Mouse (Mus musculus) forebrain, embryonic 14.5 days (tissue): ENCODE results near the gene Chml. TPM values are rescaled to one million over a fixed set of nuclear protein-coding genes. Genes with fewer than 3 reads are reported as not detected.

Experiments
- ATAC-seq: fragments of 200-750 bp; cut with Nextera tagmentation; 2 replicates; pipeline ENCODE4 v1.8.0; 2017; ENCODE audit warnings: mild to moderate bottlenecking, moderate library complexity
- DNase-seq: peaks from one replicate; pipeline ENCODE4 v3.0.0-alpha.2; 2015; ENCODE audit warnings: low spot score
- H3K27ac ChIP-seq: fragments of 300-500 bp; sonication (generic); 2 replicates; pipeline ENCODE4 v1.5.1; 2014; ENCODE audit warnings: low read depth, mild to moderate bottlenecking, control low read depth, low read length, moderate library complexity
- H3K27me3 ChIP-seq: fragments of 300-500 bp; sonication (generic); replicated peaks from 2 replicates; pipeline ENCODE4 v1.6.1; 2014; ENCODE audit warnings: low read length, control low read depth, mixed read lengths; ENCODE audit not compliant: control insufficient read depth, insufficient read depth
- H3K36me3 ChIP-seq: fragments of 300-500 bp; sonication (generic); 2 replicates; pipeline ENCODE4 v1.6.1; 2014; ENCODE audit warnings: low read length, control low read depth; ENCODE audit not compliant: control insufficient read depth, insufficient read depth
- H3K4me1 ChIP-seq: fragments of 300-500 bp; sonication (generic); 2 replicates; pipeline ENCODE4 v1.6.1; 2014; ENCODE audit warnings: antibody characterized with exemption, low read length, control low read depth; ENCODE audit not compliant: control insufficient read depth, insufficient read depth
- H3K4me2 ChIP-seq: fragments of 300-500 bp; sonication (generic); 2 replicates; pipeline ENCODE4 v1.6.1; 2014; ENCODE audit warnings: mild to moderate bottlenecking, control low read depth, low read length
- H3K4me3 ChIP-seq: fragments of 300-500 bp; sonication (generic); 2 replicates; pipeline ENCODE4 v1.5.1; 2014; ENCODE audit warnings: low read depth, low read length, control low read depth
- H3K9ac ChIP-seq: fragments of 300-500 bp; sonication (generic); 2 replicates; pipeline ENCODE4 v1.6.1; 2014; ENCODE audit warnings: mild to moderate bottlenecking, low read length, control low read depth, moderate library complexity
- H3K9me3 ChIP-seq: fragments of 300-500 bp; sonication (generic); replicated peaks from 2 replicates; pipeline ENCODE4 v1.6.1; 2016; ENCODE audit warnings: low read length, control low read depth, mixed read lengths; ENCODE audit not compliant: control insufficient read depth
- WGBS: fragments of 180-500 bp; shearing (Covaris S2); extraction: QIAGEN DNeasy Blood & Tissue Kit; methylation state at CpG from one replicate; pipeline ENCODE4 v1.1.7; 2014; 5-methylcytosine and 5-hydroxymethylcytosine counted together
- polyA plus RNA-seq: library from polyadenylated mRNA; unstranded; fragments of >200 nt; fragmentation: Nextera tagmentation; extraction: Ambion mirVana; gene quantifications from 2 replicates; pipeline ENCODE4 v1.2.1, GENCODE M21; 2014

The Chml gene
- 2.0 and 2.5 TPM in 2 replicates for polyA plus RNA-seq

DNA sequence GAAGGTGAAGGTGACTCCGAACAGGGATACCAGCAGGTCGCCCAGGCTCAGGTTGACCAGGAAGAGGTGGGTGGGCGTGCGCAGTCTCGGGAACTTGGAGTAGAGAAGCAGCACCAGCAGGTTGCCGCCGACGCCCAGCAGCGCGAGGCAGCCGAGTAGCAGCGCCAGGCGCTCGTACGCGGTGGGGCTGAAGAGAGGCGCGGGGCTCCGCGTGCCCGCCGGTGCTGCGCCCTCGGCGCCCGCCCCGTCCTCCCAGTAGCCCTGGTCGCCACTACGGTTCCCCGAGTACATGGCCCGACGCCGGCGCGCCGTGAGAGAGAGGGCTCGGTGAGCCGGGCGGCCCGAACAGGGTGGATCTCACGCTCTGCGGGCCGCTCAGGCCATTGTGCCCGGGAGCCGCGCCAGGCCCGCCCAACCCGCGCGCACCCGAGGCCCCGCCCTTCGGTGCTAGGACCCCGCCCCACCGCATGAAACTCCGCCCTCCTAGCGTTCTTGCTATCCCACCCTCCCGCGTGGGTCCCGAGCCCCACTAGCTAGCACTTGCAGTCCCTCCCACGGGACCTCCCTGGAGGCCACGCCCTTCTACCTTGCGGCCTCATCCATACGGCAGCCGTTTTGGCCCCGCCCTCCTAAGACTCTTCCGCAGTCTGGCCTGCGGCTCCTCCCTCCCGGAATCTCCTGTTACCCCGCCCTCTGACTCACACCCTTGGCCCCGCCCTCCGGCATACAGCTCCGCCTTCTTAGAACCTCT, at the start of gene Chml, which contains the start of gene Opn3:
Chml (minus strand) TSS at position 656 of the 751 bp plus-strand sequence.
Opn3 (minus strand) TSS at position 531 of the 751 bp plus-strand sequence.
- WGBS: under 1% methylated on average over 45 of the region's 73 CpGs
- peak within 1 kb of the TSS; percentile 86 for H3K27ac ChIP-seq
- peak within 1 kb of the TSS; percentile 85 for H3K4me2 ChIP-seq
- peaks cover 8% of the 10 kb centered on the region for H3K36me3 ChIP-seq
- H3K9ac ChIP-seq: peak within 1 kb of the TSS; percentile 78
- peak; percentile 99 for DNase-seq
- ATAC-seq: peak; percentile 97
- peak within 1 kb of the TSS; percentile 72 for H3K4me3 ChIP-seq
- H3K4me1 ChIP-seq: peaks cover 17% of the 10 kb centered on the region
- H3K9me3 ChIP-seq: no peaks in the 10 kb centered on the region
- H3K27me3 ChIP-seq: no peaks in the 10 kb centered on the region

DNA sequence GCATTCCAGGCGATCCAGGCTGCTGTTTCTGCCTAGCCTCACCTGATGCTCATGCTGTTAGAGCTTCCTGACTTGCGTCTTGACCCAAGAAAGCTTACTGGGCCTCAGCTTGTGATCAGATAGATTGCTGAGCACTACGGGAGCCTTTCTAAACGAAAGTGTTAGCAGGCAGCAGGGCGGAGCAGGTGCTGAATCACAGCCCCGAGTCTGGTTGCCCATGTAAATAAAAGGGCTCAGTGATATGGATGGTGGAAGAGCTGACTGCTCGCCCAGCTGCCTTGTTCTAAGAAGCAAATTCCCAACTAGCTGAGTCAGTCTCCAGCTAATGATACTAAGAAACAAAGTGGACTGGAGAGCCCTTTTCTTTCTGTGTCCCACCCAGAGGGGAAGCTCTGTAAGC, 33.1 kb upstream of the Chml start:
- ATAC-seq (no peak), DNase-seq (no peak)
- 57% methylated on average over 7 of the region's 7 CpGs for WGBS

DNA sequence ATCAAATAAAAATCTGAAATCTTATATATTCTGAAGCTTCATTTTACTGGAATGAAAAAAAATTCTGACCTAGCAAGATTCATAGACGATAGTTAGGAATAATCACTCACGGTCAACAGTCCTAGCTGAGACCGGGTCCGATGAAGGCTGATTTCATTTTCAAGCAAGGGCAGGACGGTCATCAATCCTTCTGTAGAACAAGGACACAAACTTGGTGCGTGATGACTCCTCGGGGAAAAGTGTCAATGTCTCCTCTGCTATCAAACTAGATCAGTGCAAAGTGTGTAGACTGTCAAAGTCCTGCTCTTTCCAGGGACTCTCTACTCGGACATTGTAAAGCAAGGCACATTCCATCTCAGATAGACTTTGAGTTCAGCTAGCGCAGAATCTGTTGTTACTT, 24.1 kb upstream of the Chml start:
- Histone ChIP-seq H3K9me3 (no peaks in the 10 kb centered on the region), H3K9ac (no peak overlapping the region), H3K4me2 (no peak overlapping the region), H3K36me3 (no peaks in the 10 kb centered on the region), H3K4me1 (no peaks in the 10 kb centered on the region), H3K27me3 (no peaks in the 10 kb centered on the region), H3K4me3 (no peak overlapping the region), H3K27ac (no peak overlapping the region)
- no peak for ATAC-seq
- DNase-seq: no peak
- WGBS: 93% methylated on average over 9 of the region's 9 CpGs

More for the DNA sequence above, 33.1 kb upstream of the Chml start:
- Histone ChIP-seq H3K4me3 (no peak overlapping the region), H3K36me3 (no peaks in the 10 kb centered on the region), H3K9me3 (no peaks in the 10 kb centered on the region), H3K4me1 (no peaks in the 10 kb centered on the region), H3K4me2 (no peak overlapping the region), H3K27ac (no peak overlapping the region), H3K9ac (no peak overlapping the region), H3K27me3 (no peaks in the 10 kb centered on the region)

DNA sequence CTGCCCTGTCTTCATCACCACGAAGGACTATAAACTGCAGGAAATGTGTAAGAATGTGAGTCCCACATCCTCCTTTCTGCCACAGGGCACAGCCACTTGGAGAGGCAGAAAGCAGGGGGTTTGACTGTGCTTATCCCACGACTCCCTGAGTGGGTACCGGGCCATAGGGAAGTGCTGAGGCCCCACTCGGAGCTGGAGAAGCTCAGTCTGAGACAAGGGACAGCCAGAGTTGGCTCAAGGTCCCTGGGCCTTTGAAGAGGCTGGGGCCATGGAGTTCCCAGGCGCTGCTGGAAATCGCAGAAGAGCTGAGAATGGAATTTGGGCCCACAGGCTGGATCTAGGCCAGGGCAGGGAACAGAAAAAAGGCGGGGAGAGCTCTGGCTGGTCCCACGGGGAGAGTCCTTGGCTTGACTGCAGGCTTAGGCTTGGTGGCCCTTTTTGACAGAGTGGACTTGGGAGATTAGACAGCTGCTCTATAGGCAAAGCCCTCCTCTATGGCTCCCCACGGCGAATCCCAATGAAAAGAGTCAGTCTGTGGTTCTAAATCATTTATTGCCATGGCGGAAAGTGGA, 19.7 kb upstream of the Chml start:
- Histone ChIP-seq H3K36me3 (no peaks in the 10 kb centered on the region), H3K27me3 (no peaks in the 10 kb centered on the region), H3K27ac (no peak overlapping the region), H3K9ac (no peak overlapping the region), H3K4me2 (no peak overlapping the region), H3K9me3 (no peaks in the 10 kb centered on the region), H3K4me3 (no peak overlapping the region), H3K4me1 (no peaks in the 10 kb centered on the region)
- ATAC-seq: no peak
- DNase-seq: no peak
- 80% methylated on average over 11 of the region's 11 CpGs for WGBS

DNA sequence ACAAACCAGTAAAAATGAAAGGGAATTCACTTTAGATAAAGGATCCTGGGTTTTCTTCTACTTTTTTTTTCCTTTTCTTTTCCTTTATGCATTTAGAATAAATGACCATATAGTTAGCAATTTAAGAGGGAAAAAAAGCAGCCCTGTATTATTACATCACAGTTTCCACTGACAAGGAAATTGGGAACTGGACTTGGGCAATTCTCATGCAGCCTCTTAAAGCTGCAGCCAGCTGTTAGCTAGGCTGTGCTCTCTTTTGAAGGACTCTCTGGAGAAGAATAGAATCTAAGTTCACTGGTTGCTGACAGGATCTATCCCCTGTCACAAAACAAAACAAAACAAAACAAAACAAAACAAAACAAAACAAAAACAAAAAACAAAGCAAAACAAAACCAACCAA, 15.3 kb upstream of the Chml start:
- no peak overlapping the region for H3K27ac ChIP-seq
- H3K4me2 ChIP-seq: no peak overlapping the region
- H3K27me3 ChIP-seq: no peaks in the 10 kb centered on the region
- H3K4me1 ChIP-seq: no peaks in the 10 kb centered on the region
- ATAC-seq: no peak
- H3K4me3 ChIP-seq: no peak overlapping the region
- H3K9me3 ChIP-seq: no peaks in the 10 kb centered on the region
- DNase-seq: no peak
- H3K9ac ChIP-seq: no peak overlapping the region
- H3K36me3 ChIP-seq: no peaks in the 10 kb centered on the region

DNA sequence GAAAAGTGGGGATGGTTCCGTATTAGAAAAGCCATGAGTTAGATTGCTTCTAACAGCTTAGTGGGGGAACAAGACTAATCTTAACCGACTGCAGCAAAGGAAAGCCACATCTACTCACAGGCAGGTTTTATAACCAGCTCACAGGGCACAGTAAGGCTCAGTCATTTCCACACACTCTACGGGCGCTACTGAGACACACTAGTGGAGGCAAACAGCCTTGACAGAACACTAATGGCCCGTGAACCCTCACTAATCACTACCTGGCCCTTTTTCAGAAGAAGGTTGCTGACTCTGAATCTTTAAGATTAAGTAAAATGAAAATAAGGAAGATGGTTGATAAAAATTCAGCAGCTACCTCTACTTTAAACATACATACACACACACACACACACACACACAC, 14.9 kb upstream of the Chml start:
- Histone ChIP-seq H3K27ac (no peak overlapping the region), H3K4me3 (no peak overlapping the region), H3K4me1 (no peaks in the 10 kb centered on the region), H3K9me3 (no peaks in the 10 kb centered on the region), H3K9ac (no peak overlapping the region), H3K4me2 (no peak overlapping the region), H3K27me3 (no peaks in the 10 kb centered on the region), H3K36me3 (no peaks in the 10 kb centered on the region)
- ATAC-seq (no peak), DNase-seq (no peak)
- 74% methylated on average over 5 of the region's 5 CpGs for WGBS

DNA sequence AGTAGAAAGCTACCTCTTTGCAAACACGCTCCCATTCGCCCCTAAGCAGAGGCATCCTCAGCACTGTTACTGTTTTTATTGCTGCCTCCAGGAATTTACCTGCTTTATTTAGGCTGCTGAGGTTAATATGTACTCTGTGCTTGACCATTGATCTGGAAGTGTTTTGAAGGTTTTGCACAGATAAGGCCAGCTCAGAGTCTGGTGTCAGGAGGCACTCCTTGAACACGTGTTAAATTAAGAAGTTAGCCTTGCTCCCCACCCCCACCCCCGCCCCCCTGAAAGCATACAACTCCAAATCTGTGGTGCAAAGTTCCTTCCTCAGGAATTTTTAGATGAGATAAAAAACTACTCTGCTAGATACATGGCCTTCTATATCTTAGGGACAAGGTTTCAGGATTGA, 8.4 kb upstream of the Chml start:
- H3K9ac ChIP-seq: no peak overlapping the region
- H3K4me1 ChIP-seq: no peaks in the 10 kb centered on the region
- no peaks in the 10 kb centered on the region for H3K9me3 ChIP-seq
- H3K36me3 ChIP-seq: no peaks in the 10 kb centered on the region
- WGBS: 83% methylated on average over 4 of the region's 4 CpGs
- H3K27me3 ChIP-seq: no peaks in the 10 kb centered on the region
- DNase-seq (no peak), ATAC-seq (no peak)
- no peak overlapping the region for H3K4me3 ChIP-seq
- no peak overlapping the region for H3K4me2 ChIP-seq
- H3K27ac ChIP-seq: no peak overlapping the region

DNA sequence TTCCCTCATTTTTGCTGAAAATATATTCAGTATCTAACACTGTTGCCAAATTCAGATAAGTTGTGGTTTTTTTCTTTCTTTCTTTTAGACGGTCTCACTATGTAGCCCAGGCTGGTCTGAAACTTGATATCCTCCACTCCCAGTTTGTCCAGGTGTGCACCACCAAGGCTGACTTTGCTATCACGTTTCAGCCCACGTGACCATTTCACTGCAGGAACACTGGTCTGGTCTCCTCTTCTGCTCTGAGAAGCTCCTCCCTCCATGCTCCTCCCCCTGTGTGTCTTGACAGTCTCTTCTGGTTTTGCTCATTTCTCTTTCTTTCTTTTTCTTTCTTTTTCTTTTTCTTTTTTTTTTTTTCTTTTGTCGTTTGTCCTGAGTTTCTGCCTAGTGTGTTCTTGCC, 7.1 kb upstream of the Chml start:
- no peak for DNase-seq
- Histone ChIP-seq H3K27me3 (no peaks in the 10 kb centered on the region), H3K4me3 (no peak overlapping the region), H3K36me3 (no peaks in the 10 kb centered on the region), H3K9ac (no peak overlapping the region), H3K9me3 (no peaks in the 10 kb centered on the region), H3K4me2 (no peak overlapping the region), H3K27ac (no peak overlapping the region), H3K4me1 (no peaks in the 10 kb centered on the region)
- WGBS: 37% methylated on average over 4 of the region's 4 CpGs
- ATAC-seq: no peak

DNA sequence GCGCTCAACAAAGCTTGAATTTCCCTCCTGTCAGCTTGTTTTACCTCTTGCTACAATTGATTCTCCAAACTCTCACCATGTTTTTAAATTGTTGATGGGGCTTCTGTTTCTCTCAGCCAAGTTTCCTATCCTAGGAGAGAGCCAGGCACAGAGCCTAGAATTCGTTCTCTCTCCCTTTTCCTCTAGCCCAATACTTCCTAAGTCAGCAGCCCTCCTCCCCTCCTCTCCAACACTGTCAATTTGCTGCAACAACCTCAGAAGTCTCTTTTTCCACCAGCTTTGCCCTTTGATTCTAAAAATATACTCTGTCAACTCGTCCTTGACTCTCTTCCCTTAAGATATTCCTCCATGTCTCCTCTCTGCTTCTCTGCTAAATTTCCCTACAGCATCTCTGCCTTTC, 6.7 kb upstream of the Chml start:
- 75% methylated on average over 3 of the region's 3 CpGs for WGBS
- no peaks in the 10 kb centered on the region for H3K36me3 ChIP-seq

More for the DNA sequence above, 6.7 kb upstream of the Chml start:
- Histone ChIP-seq H3K9ac (no peak overlapping the region), H3K4me1 (no peaks in the 10 kb centered on the region), H3K4me3 (no peak overlapping the region), H3K27me3 (no peaks in the 10 kb centered on the region), H3K9me3 (no peaks in the 10 kb centered on the region), H3K27ac (no peak overlapping the region), H3K4me2 (no peak overlapping the region)
- ATAC-seq (no peak), DNase-seq (no peak)
